Mouse (Mus musculus): ENCODE results near the gene Dnajb6. TPM values are rescaled to one million over a fixed set of nuclear protein-coding genes. Genes with fewer than 3 reads are reported as not detected.
A peak's percentile ranks its signal among the peaks of the same experiment; 100 is the strongest.

Dnajb6 gene
- polyA plus RNA-seq, 1 experiment from 2014 or later: 90.0 TPM

GRCm38 (mm10) chr5:29818287-29818686 lies 82.8 kb downstream of the Dnajb6 start:
- WGBS: 77% methylated on average over 4 of the region's 4 CpGs
- no peaks in the 10 kb centered on the region for H3K36me3 ChIP-seq (ENCODE audit: control insufficient read depth, insufficient read depth, low read length)
- H3K27me3 ChIP-seq (ENCODE audit: control insufficient read depth, insufficient read depth, low read length): no peaks in the 10 kb centered on the region
- no peak overlapping the region for H3K9ac ChIP-seq (ENCODE audit: low read length)
- H3K4me3 ChIP-seq (ENCODE audit: control insufficient read depth in 1 of 2, insufficient read depth in 1 of 2, low read depth in 1 of 2, low read length in 2 of 2): no peak overlapping the region
- no peaks in the 10 kb centered on the region for H3K4me1 ChIP-seq (ENCODE audit: control insufficient read depth in 2 of 2, insufficient read depth in 2 of 2, low read length in 2 of 2)
- H3K4me2 ChIP-seq (ENCODE audit: low read length): no peak overlapping the region
- ATAC-seq (ENCODE audit: insufficient number of reproducible peaks, insufficient read depth, low FRiP score, low read depth): no peak
- no peaks in the 10 kb centered on the region; the same call in 1 of the 2 replicates for H3K9me3 ChIP-seq (ENCODE audit: control insufficient read depth, low read length)
- no peak overlapping the region for H3K27ac ChIP-seq (replicated peaks in 1 of 2; ENCODE audit: control insufficient read depth in 1 of 2, insufficient read depth in 1 of 2, low read depth in 2 of 2, low read length in 2 of 2)

DNA sequence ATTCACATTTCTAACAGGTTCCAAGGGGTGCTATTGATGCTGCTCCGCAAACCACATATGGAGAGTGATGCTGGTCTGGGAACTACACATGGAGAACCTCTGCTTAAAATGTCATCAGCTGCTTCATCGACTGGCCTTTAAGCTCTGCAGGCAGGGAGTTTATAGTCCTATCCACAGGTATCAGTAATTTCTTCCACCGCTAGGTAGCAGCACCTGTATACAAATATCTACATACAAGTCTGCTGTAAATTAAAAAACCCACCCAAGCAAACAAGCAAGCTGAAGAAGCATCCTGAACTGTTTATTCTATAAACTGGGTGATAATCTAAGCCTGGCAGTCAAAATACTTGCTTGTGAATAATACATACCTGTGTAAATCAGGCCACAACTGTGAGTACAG lies 89.3 kb downstream of the Dnajb6 start:
- WGBS: 33% methylated on average over 3 of the region's 3 CpGs

DNA sequence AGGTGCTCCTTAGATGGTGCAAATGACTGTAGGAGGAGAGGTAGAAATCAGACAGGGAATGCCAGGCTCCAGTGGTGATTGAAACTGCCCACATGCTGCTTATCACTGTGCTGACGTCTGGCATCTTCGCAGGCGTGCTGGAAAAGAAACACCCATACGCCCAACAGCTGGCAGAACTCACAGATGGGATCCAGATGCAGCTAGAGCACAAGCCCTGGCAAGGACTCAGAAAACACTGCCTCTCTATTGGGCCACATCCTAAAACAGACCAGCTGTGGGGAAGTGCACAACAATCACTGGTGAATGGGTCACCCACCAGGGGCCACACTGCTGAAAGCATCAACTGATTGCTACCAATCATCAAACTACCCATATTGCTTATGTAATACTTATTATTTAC lies 91.3 kb downstream of the Dnajb6 start:
- Histone ChIP-seq H3K9me3 (ENCODE audit: control insufficient read depth, low read length) (no peaks in the 10 kb centered on the region), H3K27ac (replicated peaks in 1 of 2; ENCODE audit: control insufficient read depth in 1 of 2, insufficient read depth in 1 of 2, low read depth in 2 of 2, low read length in 2 of 2) (no peak overlapping the region), H3K4me3 (ENCODE audit: control insufficient read depth in 1 of 2, insufficient read depth in 1 of 2, low read depth in 1 of 2, low read length in 2 of 2) (no peak overlapping the region), H3K9ac (ENCODE audit: low read length) (no peak overlapping the region), H3K27me3 (ENCODE audit: control insufficient read depth, insufficient read depth, low read length) (no peaks in the 10 kb centered on the region), H3K4me1 (ENCODE audit: control insufficient read depth in 2 of 2, insufficient read depth in 2 of 2, low read length in 2 of 2) (peaks cover 0 to 10% of the 10 kb centered on the region in 2 experiments; a peak in 2 of 4 replicates), H3K36me3 (ENCODE audit: control insufficient read depth, insufficient read depth, low read length) (no peaks in the 10 kb centered on the region), H3K4me2 (ENCODE audit: low read length) (no peak overlapping the region)
- 25% methylated on average over 4 of the region's 4 CpGs for WGBS
- peak; percentile 47; the same call in 1 of the 2 replicates for ATAC-seq (ENCODE audit: insufficient number of reproducible peaks, insufficient read depth, low FRiP score, low read depth)

More for the DNA sequence above, 89.3 kb downstream of the Dnajb6 start:
- Histone ChIP-seq H3K4me2 (ENCODE audit: low read length) (peak overlapping the region; percentile 31), H3K27me3 (ENCODE audit: control insufficient read depth, insufficient read depth, low read length) (no peaks in the 10 kb centered on the region), H3K9me3 (ENCODE audit: control insufficient read depth, low read length) (no peaks in the 10 kb centered on the region), H3K27ac (replicated peaks in 1 of 2; ENCODE audit: control insufficient read depth in 1 of 2, insufficient read depth in 1 of 2, low read depth in 2 of 2, low read length in 2 of 2) (no peak overlapping the region), H3K4me1 (ENCODE audit: control insufficient read depth in 2 of 2, insufficient read depth in 2 of 2, low read length in 2 of 2) (peaks cover 0 to 10% of the 10 kb centered on the region in 2 experiments; a peak in 2 of 4 replicates), H3K9ac (ENCODE audit: low read length) (no peak overlapping the region), H3K36me3 (ENCODE audit: control insufficient read depth, insufficient read depth, low read length) (no peaks in the 10 kb centered on the region), H3K4me3 (ENCODE audit: control insufficient read depth in 1 of 2, insufficient read depth in 1 of 2, low read depth in 1 of 2, low read length in 2 of 2) (no peak overlapping the region)
- no peak for ATAC-seq (ENCODE audit: insufficient number of reproducible peaks, insufficient read depth, low FRiP score, low read depth)

DNA sequence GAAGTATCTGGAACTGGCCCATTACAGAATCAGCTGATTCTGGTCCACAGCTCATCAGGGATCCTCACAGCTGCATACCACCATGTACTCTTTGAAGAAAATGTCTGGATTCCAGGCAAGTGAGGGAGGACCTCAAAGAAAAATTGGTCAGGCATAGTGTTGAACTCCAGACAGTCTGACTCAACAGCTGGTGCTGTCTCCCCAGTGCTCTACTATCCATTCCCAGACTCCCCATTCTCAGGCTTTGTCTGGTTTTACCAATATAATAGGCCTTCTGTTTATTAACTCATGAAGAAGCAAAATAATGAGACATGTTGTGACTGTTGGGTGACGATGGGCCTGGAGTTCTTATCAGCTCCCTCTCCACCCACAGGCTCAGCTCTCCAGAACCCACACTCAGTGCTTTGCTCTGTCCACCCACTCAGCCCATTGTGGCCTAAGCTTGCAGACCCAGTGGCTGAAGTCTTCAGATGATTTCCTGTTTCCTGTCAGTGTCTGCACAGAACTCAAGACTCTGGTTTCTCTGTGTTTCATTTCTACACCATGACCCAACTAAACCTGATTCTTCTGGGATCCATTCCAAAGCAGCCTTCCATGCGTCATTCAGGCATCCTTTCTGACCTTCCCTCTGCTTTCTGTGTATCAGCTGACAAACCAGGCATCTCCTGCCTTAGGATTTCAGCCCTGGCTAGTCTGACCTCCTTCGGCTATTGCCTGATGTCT lies 107.1 kb downstream of the Dnajb6 start:
- Histone ChIP-seq H3K9me3 (ENCODE audit: control insufficient read depth, low read length) (no peaks in the 10 kb centered on the region), H3K9ac (ENCODE audit: low read length) (no peak overlapping the region), H3K4me2 (ENCODE audit: low read length) (no peak overlapping the region), H3K36me3 (ENCODE audit: control insufficient read depth, insufficient read depth, low read length) (no peaks in the 10 kb centered on the region), H3K4me1 (ENCODE audit: control insufficient read depth in 2 of 2, insufficient read depth in 2 of 2, low read length in 2 of 2) (peaks cover 3% of the 10 kb centered on the region in 2 experiments; a peak in 1 of 4 replicates), H3K27me3 (ENCODE audit: control insufficient read depth, insufficient read depth, low read length) (no peaks in the 10 kb centered on the region), H3K27ac (replicated peaks in 1 of 2; ENCODE audit: control insufficient read depth in 1 of 2, insufficient read depth in 1 of 2, low read depth in 2 of 2, low read length in 2 of 2) (peak overlapping the region; percentile 4 to 58; a peak in 3 of 4 replicates), H3K4me3 (ENCODE audit: control insufficient read depth in 1 of 2, insufficient read depth in 1 of 2, low read depth in 1 of 2, low read length in 2 of 2) (no peak overlapping the region)
- peak; percentile 50; the same call in 1 of the 2 replicates for ATAC-seq (ENCODE audit: insufficient number of reproducible peaks, insufficient read depth, low FRiP score, low read depth)
- 32% methylated on average over 3 of the region's 3 CpGs for WGBS

DNA sequence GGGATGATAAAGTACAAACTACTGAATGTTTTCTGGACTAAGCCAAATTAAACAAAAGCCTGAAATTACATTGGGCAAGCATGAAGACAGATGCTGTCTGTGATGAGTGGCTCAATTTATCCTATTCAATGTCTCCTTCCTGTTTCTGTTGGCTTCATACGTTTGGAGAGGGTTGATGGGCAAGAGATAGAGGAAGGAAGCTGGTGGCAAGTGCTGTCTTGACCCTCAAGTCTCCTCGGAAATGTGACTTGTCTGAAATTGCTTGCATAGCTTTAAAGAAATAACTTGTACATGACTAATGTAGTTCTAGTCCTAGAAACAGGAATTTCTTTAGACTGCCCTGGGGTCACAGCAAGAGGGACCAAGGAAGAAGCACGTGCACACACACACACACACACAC lies 109.5 kb downstream of the Dnajb6 start:
- no peak for ATAC-seq (ENCODE audit: insufficient number of reproducible peaks, insufficient read depth, low FRiP score, low read depth)
- no peaks in the 10 kb centered on the region for H3K27me3 ChIP-seq (ENCODE audit: control insufficient read depth, insufficient read depth, low read length)
- H3K36me3 ChIP-seq (ENCODE audit: control insufficient read depth, insufficient read depth, low read length): no peaks in the 10 kb centered on the region
- 33% methylated on average over 3 of the region's 3 CpGs for WGBS
- H3K9me3 ChIP-seq (ENCODE audit: control insufficient read depth, low read length): no peaks in the 10 kb centered on the region
- no peak overlapping the region for H3K27ac ChIP-seq (replicated peaks in 1 of 2; ENCODE audit: control insufficient read depth in 1 of 2, insufficient read depth in 1 of 2, low read depth in 2 of 2, low read length in 2 of 2)
- no peak overlapping the region for H3K4me3 ChIP-seq (ENCODE audit: control insufficient read depth in 1 of 2, insufficient read depth in 1 of 2, low read depth in 1 of 2, low read length in 2 of 2)
- H3K9ac ChIP-seq (ENCODE audit: low read length): no peak overlapping the region
- H3K4me1 ChIP-seq (ENCODE audit: control insufficient read depth in 2 of 2, insufficient read depth in 2 of 2, low read length in 2 of 2): peaks cover 3% of the 10 kb centered on the region in 2 experiments; a peak in 1 of 4 replicates
- no peak overlapping the region for H3K4me2 ChIP-seq (ENCODE audit: low read length)

GRCm38 (mm10) chr5:29847494-29847893 lies 112.0 kb downstream of the Dnajb6 start:
- Histone ChIP-seq H3K27me3 (ENCODE audit: control insufficient read depth, insufficient read depth, low read length) (no peaks in the 10 kb centered on the region), H3K9me3 (ENCODE audit: control insufficient read depth, low read length) (no peaks in the 10 kb centered on the region), H3K27ac (replicated peaks in 1 of 2; ENCODE audit: control insufficient read depth in 1 of 2, insufficient read depth in 1 of 2, low read depth in 2 of 2, low read length in 2 of 2) (no peak overlapping the region), H3K9ac (ENCODE audit: low read length) (no peak overlapping the region), H3K4me3 (ENCODE audit: control insufficient read depth in 1 of 2, insufficient read depth in 1 of 2, low read depth in 1 of 2, low read length in 2 of 2) (no peak overlapping the region), H3K36me3 (ENCODE audit: control insufficient read depth, insufficient read depth, low read length) (no peaks in the 10 kb centered on the region), H3K4me2 (ENCODE audit: low read length) (no peak overlapping the region), H3K4me1 (ENCODE audit: control insufficient read depth in 2 of 2, insufficient read depth in 2 of 2, low read length in 2 of 2) (peaks cover 3% of the 10 kb centered on the region in 2 experiments; a peak in 1 of 4 replicates)
- ATAC-seq (ENCODE audit: insufficient number of reproducible peaks, insufficient read depth, low FRiP score, low read depth): no peak
- 79% methylated on average over 5 of the region's 5 CpGs for WGBS

- Histone ChIP-seq H3K4me2 (ENCODE audit: low read length) (no peak overlapping the region), H3K4me1 (ENCODE audit: control insufficient read depth in 2 of 2, insufficient read depth in 2 of 2, low read length in 2 of 2) (no peaks in the 10 kb centered on the region), H3K27ac (replicated peaks in 1 of 2; ENCODE audit: control insufficient read depth in 1 of 2, insufficient read depth in 1 of 2, low read depth in 2 of 2, low read length in 2 of 2) (no peak overlapping the region), H3K27me3 (ENCODE audit: control insufficient read depth, insufficient read depth, low read length) (no peaks in the 10 kb centered on the region), H3K4me3 (ENCODE audit: control insufficient read depth in 1 of 2, insufficient read depth in 1 of 2, low read depth in 1 of 2, low read length in 2 of 2) (no peak overlapping the region), H3K36me3 (ENCODE audit: control insufficient read depth, insufficient read depth, low read length) (no peaks in the 10 kb centered on the region), H3K9ac (ENCODE audit: low read length) (no peak overlapping the region), H3K9me3 (ENCODE audit: control insufficient read depth, low read length) (no peaks in the 10 kb centered on the region)
- ATAC-seq (ENCODE audit: insufficient number of reproducible peaks, insufficient read depth, low FRiP score, low read depth): no peak
- WGBS: 56% methylated on average over 2 of the region's 2 CpGs
These were observed 112.6 kb downstream of the Dnajb6 start for GRCm38 (mm10) chr5:29848091-29848490.

GRCm38 (mm10) chr5:29852376-29852775 lies 116.9 kb downstream of the Dnajb6 start:
- Histone ChIP-seq H3K4me2 (ENCODE audit: low read length) (no peak overlapping the region), H3K4me1 (ENCODE audit: control insufficient read depth in 2 of 2, insufficient read depth in 2 of 2, low read length in 2 of 2) (no peaks in the 10 kb centered on the region), H3K27me3 (ENCODE audit: control insufficient read depth, insufficient read depth, low read length) (no peaks in the 10 kb centered on the region), H3K27ac (replicated peaks in 1 of 2; ENCODE audit: control insufficient read depth in 1 of 2, insufficient read depth in 1 of 2, low read depth in 2 of 2, low read length in 2 of 2) (no peak overlapping the region), H3K4me3 (ENCODE audit: control insufficient read depth in 1 of 2, insufficient read depth in 1 of 2, low read depth in 1 of 2, low read length in 2 of 2) (no peak overlapping the region), H3K36me3 (ENCODE audit: control insufficient read depth, insufficient read depth, low read length) (no peaks in the 10 kb centered on the region), H3K9ac (ENCODE audit: low read length) (no peak overlapping the region), H3K9me3 (ENCODE audit: control insufficient read depth, low read length) (no peaks in the 10 kb centered on the region)
- WGBS: 70% methylated on average over 8 of the region's 8 CpGs
- ATAC-seq (ENCODE audit: insufficient number of reproducible peaks, insufficient read depth, low FRiP score, low read depth): no peak

Measured in heart, embryonic 14.5 days (tissue).